Mouse (Mus musculus): ENCODE measurements around the gene Kazn. TPM values are rescaled to one million over a fixed set of nuclear protein-coding genes. Genes with fewer than 3 reads are reported as not detected.

Gene Kazn
- polyA plus RNA-seq, 1 experiment from 2014 or later = 5.8 TPM

DNA sequence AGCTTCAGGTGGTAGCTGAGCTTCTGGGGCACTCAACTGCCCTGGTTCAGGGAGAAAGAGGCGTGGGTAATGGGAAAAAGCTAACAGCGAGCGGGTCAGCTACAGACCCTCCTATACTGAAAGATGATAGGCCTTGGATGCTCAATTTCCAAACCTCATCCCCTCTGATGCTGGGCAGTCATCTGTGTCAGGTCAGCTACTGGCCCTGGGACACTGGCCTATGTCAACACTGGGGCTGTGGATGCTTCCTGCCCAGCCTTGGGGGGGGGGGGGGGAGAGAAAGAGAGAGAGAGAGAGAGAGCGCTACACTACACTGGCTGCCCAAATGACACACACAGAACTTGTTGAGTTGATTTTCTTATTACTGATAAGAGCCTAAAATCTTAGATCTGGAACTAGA lies 28.6 kb upstream of the Kazn start:
- no peak overlapping the region for H3K27ac ChIP-seq (ENCODE audit: low read depth, low read length)
- H3K27me3 ChIP-seq (ENCODE audit: control insufficient read depth, insufficient read depth, low read length) = no peaks in the 10 kb centered on the region; the same call in 1 of the 2 replicates
- no peaks in the 10 kb centered on the region for H3K4me1 ChIP-seq (ENCODE audit: control insufficient read depth, insufficient read depth, low read length)
- no peak overlapping the region for H3K4me3 ChIP-seq (ENCODE audit: low read depth, low read length)
- H3K9ac ChIP-seq (ENCODE audit: low read depth, low read length) = no peak overlapping the region
- no peak for ATAC-seq (replicated peaks; ENCODE audit: insufficient number of reproducible peaks, low FRiP score, low TSS enrichment)
- H3K9me3 ChIP-seq (replicated peaks; ENCODE audit: control insufficient read depth, low read length) = peaks cover 3% of the 10 kb centered on the region; the same call in 1 of the 2 replicates
- 47% methylated on average over 4 of the region's 4 CpGs for WGBS (ENCODE audit: insufficient replicate concordance)
- H3K4me2 ChIP-seq = no peak overlapping the region
- no peaks in the 10 kb centered on the region for H3K36me3 ChIP-seq (ENCODE audit: control insufficient read depth, insufficient read depth, low read length)

DNA sequence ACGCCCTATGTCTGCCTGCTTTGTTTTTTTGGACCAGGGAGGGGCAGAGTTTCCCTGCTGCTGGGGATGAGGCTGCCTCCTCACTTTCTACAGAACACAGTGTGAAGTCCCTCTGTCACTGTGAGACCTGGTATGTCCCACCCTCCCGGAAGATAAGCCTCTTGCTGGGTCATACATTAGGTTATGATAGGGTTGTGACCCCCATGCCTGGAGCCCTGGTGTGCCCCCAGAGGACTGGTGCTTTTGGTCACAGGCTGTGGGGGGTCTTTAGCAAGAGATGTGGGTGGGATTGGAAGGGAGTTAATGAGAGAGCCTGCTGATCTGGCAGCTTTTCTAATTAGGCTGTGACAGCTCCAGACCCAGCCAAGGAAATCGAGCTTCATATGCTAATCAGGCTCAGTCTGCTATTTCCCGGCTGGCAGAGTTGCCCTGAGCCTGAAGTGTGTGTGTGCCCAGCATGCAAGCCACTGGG lies 28.2 kb upstream of the Kazn start:
- 19% methylated on average over 4 of the region's 4 CpGs for WGBS (ENCODE audit: insufficient replicate concordance)

DNA sequence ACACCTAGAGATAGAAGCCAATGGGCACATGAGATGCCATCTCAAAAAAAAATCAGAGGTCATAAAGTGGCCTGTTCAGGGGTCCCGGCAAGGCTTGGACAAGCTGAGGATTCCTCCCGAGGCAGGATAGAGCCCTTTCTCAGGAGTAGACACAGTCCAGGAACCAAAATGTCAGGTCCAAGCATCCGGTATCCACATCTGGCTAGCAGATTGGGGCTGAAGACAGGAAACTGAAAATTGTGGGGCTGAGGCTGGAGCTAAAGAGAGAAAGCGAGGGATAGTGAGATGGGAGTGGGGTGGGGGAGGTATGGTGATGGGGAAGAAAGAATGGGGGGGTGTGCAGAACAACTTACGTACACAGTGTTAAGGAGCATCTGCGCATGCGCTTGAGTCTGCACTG lies 25.1 kb upstream of the Kazn start:
- no peak overlapping the region for H3K4me2 ChIP-seq
- H3K27me3 ChIP-seq (ENCODE audit: control insufficient read depth, insufficient read depth, low read length) = no peaks in the 10 kb centered on the region; the same call in 1 of the 2 replicates
- no peak overlapping the region for H3K27ac ChIP-seq (ENCODE audit: low read depth, low read length)
- no peaks in the 10 kb centered on the region for H3K36me3 ChIP-seq (ENCODE audit: control insufficient read depth, insufficient read depth, low read length)
- WGBS (ENCODE audit: insufficient replicate concordance) = 84% methylated on average over 7 of the region's 7 CpGs
- H3K9ac ChIP-seq (ENCODE audit: low read depth, low read length) = no peak overlapping the region
- peaks cover 3% of the 10 kb centered on the region; the same call in 1 of the 2 replicates for H3K9me3 ChIP-seq (replicated peaks; ENCODE audit: control insufficient read depth, low read length)
- no peak overlapping the region for H3K4me3 ChIP-seq (ENCODE audit: low read depth, low read length)
- ATAC-seq (replicated peaks; ENCODE audit: insufficient number of reproducible peaks, low FRiP score, low TSS enrichment) = no peak
- H3K4me1 ChIP-seq (ENCODE audit: control insufficient read depth, insufficient read depth, low read length) = no peaks in the 10 kb centered on the region

More for the DNA sequence above, 28.2 kb upstream of the Kazn start:
- H3K27me3 ChIP-seq (ENCODE audit: control insufficient read depth, insufficient read depth, low read length) = no peaks in the 10 kb centered on the region; the same call in 1 of the 2 replicates
- peaks cover 3% of the 10 kb centered on the region; the same call in 1 of the 2 replicates for H3K9me3 ChIP-seq (replicated peaks; ENCODE audit: control insufficient read depth, low read length)
- no peak overlapping the region for H3K27ac ChIP-seq (ENCODE audit: low read depth, low read length)
- H3K4me3 ChIP-seq (ENCODE audit: low read depth, low read length) = no peak overlapping the region
- H3K9ac ChIP-seq (ENCODE audit: low read depth, low read length) = no peak overlapping the region
- H3K4me2 ChIP-seq = no peak overlapping the region
- no peak for ATAC-seq (replicated peaks; ENCODE audit: insufficient number of reproducible peaks, low FRiP score, low TSS enrichment)
- no peaks in the 10 kb centered on the region for H3K4me1 ChIP-seq (ENCODE audit: control insufficient read depth, insufficient read depth, low read length)
- no peaks in the 10 kb centered on the region for H3K36me3 ChIP-seq (ENCODE audit: control insufficient read depth, insufficient read depth, low read length)

DNA sequence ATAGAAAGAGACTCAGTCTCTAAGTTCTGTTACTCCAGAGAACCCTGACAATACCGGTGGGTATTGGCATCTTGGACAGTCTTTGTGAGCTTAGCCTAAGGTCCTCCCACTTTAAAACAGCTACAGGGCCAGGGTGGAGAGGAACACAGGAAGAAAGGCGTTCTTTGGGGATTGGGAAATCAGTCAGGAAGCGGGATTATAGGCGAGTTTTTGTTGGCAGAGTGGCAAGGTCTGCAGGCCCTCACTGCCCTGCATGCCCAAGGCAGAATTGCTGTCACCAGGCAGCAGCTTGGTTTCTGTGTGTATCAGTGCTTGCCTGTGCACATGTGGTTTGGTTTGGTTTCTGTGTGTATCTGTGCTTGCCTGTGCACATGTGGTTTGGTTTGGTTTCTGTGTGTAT lies 22.5 kb upstream of the Kazn start:
- 62% methylated on average over 4 of the region's 4 CpGs for WGBS (ENCODE audit: insufficient replicate concordance)
- no peak for ATAC-seq (replicated peaks; ENCODE audit: insufficient number of reproducible peaks, low FRiP score, low TSS enrichment)
- Histone ChIP-seq H3K27me3 (ENCODE audit: control insufficient read depth, insufficient read depth, low read length) (no peaks in the 10 kb centered on the region; the same call in 1 of the 2 replicates), H3K4me2 (no peak overlapping the region), H3K4me1 (ENCODE audit: control insufficient read depth, insufficient read depth, low read length) (no peaks in the 10 kb centered on the region), H3K9ac (ENCODE audit: low read depth, low read length) (no peak overlapping the region), H3K4me3 (ENCODE audit: low read depth, low read length) (no peak overlapping the region), H3K27ac (ENCODE audit: low read depth, low read length) (no peak overlapping the region), H3K9me3 (replicated peaks; ENCODE audit: control insufficient read depth, low read length) (no peaks in the 10 kb centered on the region), H3K36me3 (ENCODE audit: control insufficient read depth, insufficient read depth, low read length) (no peaks in the 10 kb centered on the region)

DNA sequence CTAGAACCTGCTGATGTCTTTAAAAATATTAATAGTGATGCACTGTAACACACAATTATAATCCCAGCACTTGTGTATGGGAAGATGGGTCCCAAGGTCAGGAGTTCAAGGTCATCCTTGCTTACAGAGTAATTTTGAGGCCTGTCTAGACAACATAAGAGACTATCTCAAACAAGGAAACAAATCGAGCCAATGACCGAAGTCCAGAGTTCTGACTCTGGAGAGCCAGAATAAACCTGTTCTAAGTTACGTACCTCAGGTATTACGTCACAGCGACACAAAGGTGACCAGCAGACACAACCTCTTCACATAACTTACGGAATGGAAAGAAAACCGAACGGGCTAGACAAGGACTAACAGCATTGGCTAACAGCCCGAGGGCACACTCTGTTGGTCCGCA lies 19.5 kb upstream of the Kazn start:
- Histone ChIP-seq H3K9ac (ENCODE audit: low read depth, low read length) (no peak overlapping the region), H3K36me3 (ENCODE audit: control insufficient read depth, insufficient read depth, low read length) (no peaks in the 10 kb centered on the region), H3K4me3 (ENCODE audit: low read depth, low read length) (no peak overlapping the region), H3K4me1 (ENCODE audit: control insufficient read depth, insufficient read depth, low read length) (no peaks in the 10 kb centered on the region), H3K27me3 (ENCODE audit: control insufficient read depth, insufficient read depth, low read length) (no peaks in the 10 kb centered on the region; the same call in 1 of the 2 replicates), H3K4me2 (no peak overlapping the region), H3K27ac (ENCODE audit: low read depth, low read length) (no peak overlapping the region), H3K9me3 (replicated peaks; ENCODE audit: control insufficient read depth, low read length) (no peaks in the 10 kb centered on the region; the same call in 1 of the 2 replicates)
- no peak for ATAC-seq (replicated peaks; ENCODE audit: insufficient number of reproducible peaks, low FRiP score, low TSS enrichment)
- WGBS (ENCODE audit: insufficient replicate concordance) = 88% methylated on average over 10 of the region's 10 CpGs

DNA sequence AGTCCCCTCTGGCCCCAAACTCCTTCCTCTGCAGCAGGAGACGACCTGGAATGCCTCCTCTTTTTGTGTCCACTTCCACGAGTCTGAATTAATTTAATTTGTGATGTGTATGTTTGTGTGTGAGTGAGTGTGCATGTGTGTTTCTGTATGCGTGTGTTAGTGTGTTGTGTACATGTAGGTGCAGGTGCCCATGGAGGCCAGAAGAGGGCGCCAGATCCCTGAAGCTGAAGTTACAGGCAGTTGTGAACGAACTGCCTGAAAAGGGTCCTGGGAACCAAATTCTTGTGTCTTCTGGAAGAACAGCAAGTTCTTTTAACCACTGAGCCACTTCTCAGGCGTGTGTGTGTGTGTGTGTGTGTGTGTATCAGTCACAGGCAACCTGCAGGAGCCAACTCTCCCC lies 14.9 kb upstream of the Kazn start:
- WGBS (ENCODE audit: insufficient replicate concordance) = 67% methylated on average over 6 of the region's 6 CpGs
- no peaks in the 10 kb centered on the region for H3K27me3 ChIP-seq (ENCODE audit: control insufficient read depth, insufficient read depth, low read length)

DNA sequence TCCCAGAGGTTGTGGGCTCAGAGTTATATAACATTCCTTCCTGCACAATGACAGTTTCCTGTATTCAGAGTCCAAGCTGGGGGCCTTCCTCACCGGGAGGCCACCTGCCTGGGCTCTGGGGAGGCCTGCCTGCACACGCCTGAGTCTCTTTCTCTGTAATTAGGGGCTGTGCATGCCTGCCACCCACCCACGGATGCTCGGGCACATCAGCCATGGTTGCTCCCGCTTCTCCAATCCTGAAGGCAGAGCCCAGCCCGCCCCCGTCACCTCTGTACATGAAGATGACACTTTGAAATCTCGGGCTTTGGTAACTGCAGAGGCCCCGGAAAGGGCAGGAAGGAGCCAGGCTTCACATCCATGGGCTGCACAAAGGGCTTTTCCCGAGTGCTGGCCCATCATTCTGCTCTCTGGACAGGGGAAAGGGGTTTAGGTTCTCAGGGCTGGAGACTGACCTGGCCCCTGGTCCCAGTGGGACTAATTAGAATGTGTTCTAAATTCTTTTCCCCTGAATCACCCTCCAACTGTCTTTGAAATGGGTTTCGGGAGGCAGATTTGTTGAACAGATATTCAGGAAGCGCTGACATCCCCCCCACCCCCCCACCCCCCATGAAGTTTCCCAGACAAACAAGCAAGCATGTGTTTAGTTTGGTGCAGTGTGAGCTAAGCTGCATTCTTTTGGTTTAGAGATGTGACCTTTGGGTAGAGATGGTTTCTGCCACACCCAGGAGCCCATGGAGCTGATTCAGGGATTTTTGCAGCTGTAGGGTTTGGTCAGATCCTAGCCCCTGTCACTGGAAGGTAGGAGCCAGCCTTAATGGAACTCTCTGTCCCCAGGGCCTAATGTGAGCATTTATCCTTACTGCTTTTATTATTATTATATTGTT lies 12.5 kb upstream of the Kazn start:
- no peak overlapping the region for H3K9ac ChIP-seq (ENCODE audit: low read depth, low read length)
- no peak overlapping the region for H3K4me2 ChIP-seq
- H3K27me3 ChIP-seq (ENCODE audit: control insufficient read depth, insufficient read depth, low read length) = no peaks in the 10 kb centered on the region
- H3K4me3 ChIP-seq (ENCODE audit: low read depth, low read length) = no peak overlapping the region
- 47% methylated on average over 12 of the region's 12 CpGs for whole genome bisulfite sequencing (ENCODE audit: insufficient replicate concordance)
- H3K9me3 ChIP-seq (replicated peaks; ENCODE audit: control insufficient read depth, low read length) = no peaks in the 10 kb centered on the region; the same call in 1 of the 2 replicates
- no peaks in the 10 kb centered on the region for H3K36me3 ChIP-seq (ENCODE audit: control insufficient read depth, insufficient read depth, low read length)
- H3K27ac ChIP-seq (ENCODE audit: low read depth, low read length) = no peak overlapping the region
- H3K4me1 ChIP-seq (ENCODE audit: control insufficient read depth, insufficient read depth, low read length) = peaks cover 7% of the 10 kb centered on the region
- no peak for ATAC-seq (replicated peaks; ENCODE audit: insufficient number of reproducible peaks, low FRiP score, low TSS enrichment)

More for the DNA sequence above, 14.9 kb upstream of the Kazn start:
- Histone ChIP-seq H3K9me3 (replicated peaks; ENCODE audit: control insufficient read depth, low read length) (no peaks in the 10 kb centered on the region; the same call in 1 of the 2 replicates), H3K27ac (ENCODE audit: low read depth, low read length) (no peak overlapping the region), H3K36me3 (ENCODE audit: control insufficient read depth, insufficient read depth, low read length) (no peaks in the 10 kb centered on the region), H3K4me1 (ENCODE audit: control insufficient read depth, insufficient read depth, low read length) (peaks cover 7% of the 10 kb centered on the region), H3K4me2 (no peak overlapping the region), H3K9ac (ENCODE audit: low read depth, low read length) (no peak overlapping the region), H3K4me3 (ENCODE audit: low read depth, low read length) (no peak overlapping the region)
- ATAC-seq (replicated peaks; ENCODE audit: insufficient number of reproducible peaks, low FRiP score, low TSS enrichment) = no peak

DNA sequence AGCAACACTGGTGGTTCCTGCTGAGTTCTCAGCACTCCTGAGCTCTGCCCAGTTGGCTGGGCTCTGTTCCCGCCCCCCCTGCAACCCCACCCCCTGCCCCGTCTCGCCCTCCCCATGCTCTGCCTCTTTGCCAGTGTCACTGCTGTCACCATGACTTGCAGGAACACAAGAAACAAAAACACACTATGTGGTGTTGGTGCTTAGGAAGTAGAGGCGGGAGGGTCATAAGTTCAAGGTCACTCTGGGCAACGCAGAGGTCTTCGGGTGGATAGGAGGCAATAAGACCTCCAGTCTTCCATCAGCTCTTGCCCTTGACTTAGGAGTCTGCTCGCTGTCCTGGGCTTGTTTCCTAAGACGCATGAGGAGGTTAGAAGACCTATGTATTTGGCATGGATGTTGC lies 10.9 kb upstream of the Kazn start:
- no peak overlapping the region for H3K27ac ChIP-seq (ENCODE audit: low read depth, low read length)
- H3K9ac ChIP-seq (ENCODE audit: low read depth, low read length) = no peak overlapping the region
- no peaks in the 10 kb centered on the region for H3K36me3 ChIP-seq (ENCODE audit: control insufficient read depth, insufficient read depth, low read length)
- H3K27me3 ChIP-seq (ENCODE audit: control insufficient read depth, insufficient read depth, low read length) = no peaks in the 10 kb centered on the region
- 89% methylated on average over 8 of the region's 8 CpGs for WGBS (ENCODE audit: insufficient replicate concordance)
- no peaks in the 10 kb centered on the region for H3K9me3 ChIP-seq (replicated peaks; ENCODE audit: control insufficient read depth, low read length)
- peaks cover 7% of the 10 kb centered on the region for H3K4me1 ChIP-seq (ENCODE audit: control insufficient read depth, insufficient read depth, low read length)
- no peak overlapping the region for H3K4me2 ChIP-seq
- no peak overlapping the region for H3K4me3 ChIP-seq (ENCODE audit: low read depth, low read length)
- ATAC-seq (replicated peaks; ENCODE audit: insufficient number of reproducible peaks, low FRiP score, low TSS enrichment) = no peak
